Mouse (Mus musculus): Measurements from ENCODE around the gene Sgk1.

The Sgk1 gene

DNA sequence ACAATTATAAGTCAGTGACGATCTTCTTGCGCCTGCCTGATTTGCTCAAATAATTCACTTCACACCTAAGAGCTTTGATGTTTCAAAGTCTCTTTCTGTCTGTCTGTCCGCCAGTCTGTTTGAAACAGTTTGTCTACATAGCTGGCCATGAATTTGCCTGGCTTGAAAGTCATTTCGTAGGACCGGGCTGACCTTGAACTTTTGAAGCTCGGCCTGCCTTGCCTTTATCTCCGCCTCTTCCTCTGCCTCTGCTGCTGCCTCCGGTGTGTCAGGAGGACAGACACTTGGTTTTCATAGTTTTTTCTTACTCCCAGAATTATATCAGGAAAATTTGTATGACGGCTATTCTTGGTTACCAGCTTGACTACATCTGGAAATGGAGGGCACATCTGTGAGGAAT, 96.4 kb downstream of the Sgk1 start:
- DNase-seq = no peak

DNA sequence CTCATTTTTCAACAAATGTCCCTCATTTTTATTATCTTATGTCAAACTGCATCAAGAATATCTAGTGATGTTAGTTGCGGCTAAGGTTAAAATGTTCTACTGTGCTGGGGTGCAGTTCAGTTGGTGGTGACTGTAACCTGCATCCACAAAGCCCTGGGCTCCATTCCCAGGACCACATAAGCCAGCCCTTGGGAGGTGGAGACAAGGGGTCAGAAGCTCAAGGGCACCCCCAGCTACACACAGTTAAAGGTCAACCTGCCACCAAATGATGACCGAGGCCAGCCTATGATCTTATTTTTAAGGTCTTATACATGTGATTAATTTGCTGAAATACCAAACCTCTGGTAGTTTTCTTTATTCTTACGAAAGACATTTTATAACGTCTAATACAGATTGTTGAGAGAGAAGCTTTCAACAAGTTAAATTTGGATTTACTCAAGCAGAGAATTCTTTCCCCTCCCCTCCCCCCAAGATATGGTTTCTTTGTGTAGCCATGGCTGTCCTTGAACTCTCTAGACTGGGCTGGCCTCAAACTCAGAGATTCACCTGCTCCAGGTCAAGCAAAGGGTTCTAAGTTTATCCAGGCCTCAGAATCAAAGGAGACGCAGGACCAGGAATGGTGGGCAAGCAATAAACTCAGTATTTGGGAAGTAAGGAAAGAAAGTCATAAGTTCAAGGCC, 97.4 kb downstream of the Sgk1 start:
- no peak for DNase-seq

DNA sequence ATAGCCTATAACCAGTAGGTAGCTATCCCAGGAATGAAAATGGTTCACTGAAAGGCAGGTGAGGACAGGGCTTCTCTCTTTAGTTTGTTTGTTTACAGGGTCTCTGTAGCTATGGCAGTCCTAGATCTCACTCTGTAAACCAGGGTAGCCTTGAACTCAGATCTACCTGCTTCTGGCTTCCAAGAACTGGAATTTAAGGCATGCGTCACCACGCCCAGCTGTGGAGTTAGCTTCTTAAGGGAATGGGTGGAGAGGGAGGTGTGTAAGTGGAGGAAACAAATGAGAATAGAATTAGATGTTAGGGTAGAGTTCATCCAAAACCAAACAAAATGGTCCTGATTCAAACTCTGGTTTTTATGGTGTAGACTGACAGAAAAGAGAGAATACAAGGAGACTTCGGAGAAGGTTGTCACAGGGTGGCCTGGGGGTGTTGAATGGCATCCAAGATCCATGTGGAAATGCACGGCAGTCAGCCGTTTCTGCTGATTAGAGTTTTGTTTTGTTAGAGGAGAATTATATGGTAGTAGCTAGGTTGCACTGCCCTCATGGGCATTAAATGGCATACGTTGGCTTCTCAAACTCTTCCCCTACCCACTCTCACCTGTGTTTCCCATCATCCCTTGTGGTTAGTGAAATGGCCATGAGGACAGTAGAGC, 98.9 kb downstream of the Sgk1 start:
- DNase-seq = no peak

DNA sequence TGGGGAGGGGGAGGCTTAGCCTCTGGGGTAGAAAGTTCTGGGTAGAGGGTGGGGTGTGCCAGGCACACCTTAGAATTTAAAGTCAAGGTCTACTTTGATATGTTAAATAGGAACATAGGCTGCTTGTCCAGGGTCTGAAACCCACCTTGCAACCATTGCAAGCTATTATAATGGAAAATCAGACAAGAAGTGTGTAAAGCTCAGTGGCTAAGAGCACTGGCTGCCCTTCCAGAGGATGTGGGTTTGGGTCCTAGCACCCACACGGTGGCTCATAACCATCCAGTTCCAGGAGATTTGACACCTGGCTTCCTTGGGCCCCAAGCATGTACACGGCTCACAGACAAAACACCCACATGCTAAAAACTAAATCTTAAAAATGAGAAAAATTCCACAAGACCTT, 100.3 kb downstream of the Sgk1 start:
- no peak for DNase-seq

DNA sequence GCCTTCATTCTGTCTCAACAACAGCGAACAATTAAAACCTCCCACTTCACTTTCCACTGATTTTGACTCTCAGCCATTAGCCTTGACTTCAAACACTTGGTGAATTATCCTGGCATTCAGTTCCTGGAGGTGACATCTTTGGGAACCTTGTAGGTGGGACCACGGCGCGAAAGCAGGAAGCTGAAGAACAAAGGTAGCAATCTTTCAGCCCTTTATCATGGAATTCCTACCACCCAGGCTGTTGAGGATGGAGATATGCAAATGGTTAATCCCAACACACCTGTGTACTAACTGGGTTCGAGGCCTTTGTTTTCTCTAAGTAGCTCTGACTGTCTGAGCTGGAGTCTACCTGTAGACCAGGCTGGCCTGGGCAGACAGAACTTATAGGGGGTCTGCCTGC, 106.5 kb downstream of the Sgk1 start:
- no peak for DNase-seq

DNA sequence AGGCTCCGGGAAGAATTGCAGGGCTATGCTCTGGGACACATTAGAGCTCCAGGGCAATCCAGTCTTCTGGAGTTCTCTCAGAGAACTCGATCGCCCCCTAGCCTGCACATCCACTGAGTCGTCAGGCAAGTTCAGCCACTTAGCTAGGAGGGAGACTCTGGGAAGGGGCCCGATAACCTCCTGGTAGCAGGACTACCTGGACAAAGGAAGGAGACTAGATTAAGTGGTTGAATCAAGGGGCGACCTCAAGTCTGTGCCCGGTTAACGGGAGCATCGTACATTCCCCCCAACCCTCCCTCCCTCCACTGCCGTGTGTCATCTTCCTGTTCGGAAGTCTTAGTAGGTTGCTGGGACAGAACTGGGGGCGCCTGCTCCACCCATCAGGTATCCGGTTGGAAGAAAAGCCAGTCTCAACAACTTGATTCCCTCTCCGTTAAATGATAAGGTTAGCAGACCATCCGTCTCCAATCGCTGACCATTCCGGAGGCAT, 109.4 kb downstream of the Sgk1 start:
- peak; percentile 60 to 84 for DNase-seq

DNA sequence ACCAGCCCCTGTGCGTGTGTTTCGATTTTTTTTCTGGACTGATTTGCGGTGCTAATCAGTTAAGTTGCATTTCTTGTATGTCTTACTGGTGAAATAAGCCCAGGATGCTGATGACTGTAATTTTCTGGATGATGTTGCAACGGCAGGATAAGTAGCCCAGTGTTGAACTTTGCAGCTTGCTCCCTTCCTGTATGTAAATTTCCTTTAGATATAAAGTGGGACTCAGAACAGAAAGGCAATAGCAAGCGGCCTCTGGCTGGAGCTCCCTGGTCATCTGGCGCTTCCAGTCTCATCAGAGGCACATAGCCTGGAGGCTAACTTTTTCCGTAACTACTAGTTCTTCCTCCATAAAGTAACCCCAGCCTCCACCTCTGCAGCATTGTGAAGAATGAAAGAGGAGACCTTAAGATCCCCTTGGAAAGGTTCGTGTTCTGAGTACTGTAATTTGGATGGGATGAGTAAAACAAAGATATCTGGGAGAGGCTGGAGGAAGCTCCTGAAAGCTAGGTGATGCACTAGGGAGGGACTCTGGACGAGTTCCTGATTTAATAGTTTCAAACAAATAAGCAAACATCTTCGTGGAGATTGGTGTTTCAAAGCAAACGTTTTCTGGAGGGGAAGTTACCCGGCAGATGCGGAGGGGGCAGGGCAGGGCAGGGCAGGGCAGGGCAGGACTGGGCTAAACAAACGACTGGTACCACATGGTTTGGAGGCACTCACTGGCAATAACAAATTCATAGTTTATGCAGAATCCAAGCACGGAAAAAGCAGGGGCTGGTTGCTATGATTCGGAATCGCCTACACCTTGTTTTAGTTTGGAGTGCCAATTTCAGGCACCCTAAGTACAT, 110.2 kb downstream of the Sgk1 start:
- peak; percentile 57 to 66 for DNase-seq

DNA sequence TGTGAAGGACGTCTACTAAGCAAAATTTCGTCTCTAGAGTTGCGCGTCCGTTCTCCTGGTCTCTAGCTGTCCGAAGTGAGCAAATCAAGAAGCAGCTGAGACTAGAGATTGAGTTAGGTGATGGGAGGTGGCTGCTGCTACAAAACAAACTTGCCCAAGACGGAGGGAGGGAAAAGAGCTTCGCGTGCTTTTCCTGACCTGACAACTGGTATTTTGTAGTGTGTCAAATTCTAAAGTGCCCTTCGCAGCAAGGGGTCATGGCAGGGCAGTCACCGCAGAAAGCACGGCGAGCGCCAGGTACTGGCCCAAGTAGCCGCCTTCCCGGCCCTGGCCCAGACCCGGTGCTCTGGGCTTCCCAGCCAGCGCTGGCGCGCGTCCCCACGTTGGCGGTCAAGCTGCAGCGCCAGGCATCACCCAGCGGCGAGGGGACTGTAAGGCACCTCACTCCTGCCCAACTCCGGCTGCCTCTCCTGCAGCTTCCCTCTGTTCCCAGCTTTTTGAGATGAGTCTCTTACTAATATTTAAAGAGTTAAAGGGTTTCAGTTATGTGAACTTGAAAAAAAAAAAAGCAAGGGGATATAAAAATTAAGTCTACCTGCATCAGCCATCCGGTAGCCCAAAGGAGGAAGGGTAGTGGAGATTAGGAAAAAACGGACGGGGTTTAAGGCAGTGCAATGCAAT, 111.0 kb downstream of the Sgk1 start:
- peak; percentile 61 to 73 for DNase-seq

DNA sequence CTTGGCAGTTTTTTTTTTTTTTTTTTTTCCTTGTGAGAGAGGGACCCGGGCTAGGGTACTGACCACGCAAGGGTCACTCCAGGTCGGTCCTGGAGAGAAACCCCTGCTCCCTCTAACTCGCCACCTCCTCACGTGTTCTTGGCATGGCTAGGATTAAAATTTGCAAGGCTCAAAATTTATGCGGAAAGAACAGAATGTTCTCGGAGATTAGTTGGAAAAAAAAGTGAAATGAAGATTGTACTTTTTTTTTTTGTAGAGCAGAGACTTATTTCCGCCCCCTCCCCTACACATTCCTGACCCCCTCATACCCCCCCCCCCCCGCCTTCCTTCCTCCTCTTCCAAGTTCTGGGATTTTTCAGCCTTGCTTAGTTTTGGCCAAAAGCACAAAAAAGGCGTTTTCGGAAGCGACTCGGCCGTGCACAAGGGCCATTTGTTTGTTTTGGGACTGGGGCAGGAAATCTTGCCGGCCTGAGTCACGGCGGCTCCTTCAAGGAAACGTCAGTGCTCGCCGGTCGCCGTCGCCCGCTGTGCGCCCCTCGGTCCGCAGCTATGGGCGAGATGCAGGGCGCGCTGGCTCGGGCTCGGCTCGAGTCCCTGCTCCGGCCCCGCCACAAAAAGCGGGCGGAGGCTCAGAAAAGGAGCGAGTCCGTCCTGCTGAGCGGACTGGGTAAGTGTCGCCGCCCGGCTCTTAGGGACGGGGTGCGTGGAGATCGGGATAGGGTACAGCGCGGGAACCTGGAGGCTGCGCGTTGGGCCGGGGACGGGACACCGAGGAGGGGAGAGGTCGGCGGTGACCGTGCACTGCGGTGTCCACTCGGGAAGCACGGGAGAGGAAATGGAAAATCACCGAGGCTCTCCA, 111.8 kb downstream of the Sgk1 start:
- peak in 1 of 2 experiments; percentile 67 for DNase-seq

DNA sequence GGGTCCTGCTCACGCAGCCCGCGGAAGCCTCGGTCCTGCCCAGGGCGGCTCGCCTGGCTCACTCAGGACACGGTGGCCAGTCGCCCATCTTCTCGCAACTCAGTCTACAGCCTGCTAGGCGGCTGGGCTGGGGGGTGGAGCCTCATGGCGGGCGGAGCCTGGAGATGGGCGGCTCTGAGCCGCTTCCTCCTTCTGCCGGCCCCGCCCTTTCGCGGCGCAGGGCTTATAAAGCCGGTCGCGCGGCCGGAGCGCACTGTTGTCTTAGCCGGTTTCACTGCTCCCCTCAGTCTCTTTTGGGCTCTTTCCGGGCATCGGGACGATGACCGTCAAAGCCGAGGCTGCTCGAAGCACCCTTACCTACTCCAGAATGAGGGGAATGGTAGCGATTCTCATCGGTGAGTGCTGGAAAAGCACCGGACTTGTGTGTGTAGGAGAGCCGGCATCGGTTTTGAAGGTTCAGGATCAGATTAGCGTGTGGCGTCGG, 112.5 kb downstream of the Sgk1 start:
- DNase-seq = peak; percentile 95 to 98

DNA sequence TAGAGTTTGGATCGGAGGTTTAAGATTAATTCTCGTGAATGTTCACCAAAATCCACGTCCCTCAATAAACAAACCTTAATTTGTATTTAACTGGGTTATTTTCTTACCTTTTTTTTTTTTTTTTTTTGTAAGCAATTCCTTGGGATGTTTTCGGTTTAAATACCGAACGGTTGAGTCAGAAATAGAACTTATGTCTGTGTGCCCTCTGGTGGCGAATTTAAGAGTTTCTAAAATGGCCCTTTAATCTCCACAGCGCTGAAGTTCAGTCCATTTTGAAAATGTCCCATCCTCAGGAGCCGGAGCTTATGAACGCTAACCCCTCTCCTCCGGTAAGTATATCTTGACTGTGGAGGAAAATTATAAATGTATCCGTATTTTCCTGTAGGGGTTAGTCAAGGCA, 113.2 kb downstream of the Sgk1 start:
- DNase-seq = peak in 1 of 2 experiments; percentile 47

DNA sequence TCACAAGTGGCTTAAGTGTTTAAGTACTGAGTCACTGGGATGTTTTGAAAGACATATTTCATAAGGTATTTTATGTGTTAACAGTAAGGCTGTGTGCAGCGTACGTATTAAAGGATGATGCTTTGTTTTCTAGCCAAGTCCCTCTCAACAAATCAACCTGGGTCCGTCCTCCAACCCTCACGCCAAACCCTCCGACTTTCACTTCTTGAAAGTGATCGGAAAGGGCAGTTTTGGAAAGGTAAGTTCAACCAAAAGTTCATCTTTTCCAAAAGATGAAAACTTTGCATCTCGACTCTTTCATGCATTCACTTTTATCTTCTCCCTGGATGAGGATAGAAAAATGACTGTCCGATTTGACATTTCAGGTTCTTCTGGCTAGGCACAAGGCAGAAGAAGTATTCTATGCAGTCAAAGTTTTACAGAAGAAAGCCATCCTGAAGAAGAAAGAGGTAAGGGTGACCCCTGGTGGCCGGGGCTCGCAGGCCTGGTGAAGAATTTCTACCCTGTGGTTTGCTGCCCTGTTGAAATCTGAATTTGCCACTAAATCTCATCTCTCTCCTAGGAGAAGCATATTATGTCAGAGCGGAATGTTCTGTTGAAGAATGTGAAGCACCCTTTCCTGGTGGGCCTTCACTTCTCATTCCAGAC, 113.8 kb downstream of the Sgk1 start:
- DNase-seq = peak; percentile 61 to 85

DNA sequence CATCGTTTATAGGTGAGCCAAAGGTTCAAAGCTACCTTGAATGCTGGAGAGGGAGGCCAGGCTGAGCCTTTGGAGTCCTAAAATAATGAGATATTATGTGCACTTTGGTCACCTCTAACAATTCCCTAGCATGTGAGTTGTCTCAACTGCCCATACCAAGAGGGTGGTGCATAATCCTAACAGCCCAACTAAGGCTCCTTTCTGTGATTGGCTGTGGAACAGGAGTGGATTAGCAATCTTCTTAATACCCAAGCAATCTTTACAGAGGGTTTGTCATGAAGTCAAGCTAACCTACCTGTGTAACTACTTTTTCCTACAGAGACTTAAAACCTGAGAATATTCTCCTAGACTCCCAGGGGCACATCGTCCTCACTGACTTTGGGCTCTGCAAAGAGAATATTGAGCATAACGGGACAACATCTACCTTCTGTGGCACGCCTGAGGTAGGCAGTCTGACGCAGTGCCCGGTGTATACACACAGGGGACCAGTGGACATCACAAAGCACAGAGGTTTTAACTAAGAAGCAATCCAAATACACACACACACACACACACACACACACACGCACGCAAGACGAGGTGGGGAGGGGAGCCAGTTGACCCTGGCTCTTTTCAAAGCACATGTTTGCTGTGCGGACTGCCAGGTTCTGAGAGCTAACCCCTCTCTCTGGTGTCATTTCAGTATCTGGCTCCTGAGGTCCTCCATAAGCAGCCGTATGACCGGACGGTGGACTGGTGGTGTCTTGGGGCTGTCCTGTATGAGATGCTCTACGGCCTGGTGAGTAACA, 114.9 kb downstream of the Sgk1 start:
- no peak for DNase-seq

DNA sequence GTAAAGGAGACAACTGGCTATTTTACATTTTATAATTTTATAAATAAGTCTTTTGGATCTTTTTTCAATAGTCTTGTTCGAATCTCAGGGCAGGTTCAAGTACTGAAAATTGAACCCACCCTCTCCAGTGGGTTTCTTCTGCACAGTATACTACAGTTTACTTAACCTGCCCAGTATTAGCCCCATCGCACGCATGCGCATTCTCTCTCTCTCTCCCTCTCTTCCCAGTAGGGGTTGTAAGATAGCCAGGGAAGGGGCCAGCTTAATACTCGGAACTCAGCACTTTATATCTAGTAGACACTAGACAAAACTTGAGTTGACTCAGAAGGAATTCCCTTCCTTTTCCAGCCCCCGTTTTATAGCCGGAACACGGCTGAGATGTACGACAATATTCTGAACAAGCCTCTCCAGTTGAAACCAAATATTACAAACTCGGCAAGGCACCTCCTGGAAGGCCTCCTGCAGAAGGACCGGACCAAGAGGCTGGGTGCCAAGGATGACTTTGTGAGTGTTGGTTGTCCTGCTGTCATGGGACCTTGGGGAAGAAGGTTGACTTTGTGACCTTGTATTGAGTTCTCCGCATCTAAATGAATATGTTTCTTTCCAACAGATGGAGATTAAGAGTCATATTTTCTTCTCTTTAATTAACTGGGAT, 115.7 kb downstream of the Sgk1 start:
- no peak for DNase-seq

DNA sequence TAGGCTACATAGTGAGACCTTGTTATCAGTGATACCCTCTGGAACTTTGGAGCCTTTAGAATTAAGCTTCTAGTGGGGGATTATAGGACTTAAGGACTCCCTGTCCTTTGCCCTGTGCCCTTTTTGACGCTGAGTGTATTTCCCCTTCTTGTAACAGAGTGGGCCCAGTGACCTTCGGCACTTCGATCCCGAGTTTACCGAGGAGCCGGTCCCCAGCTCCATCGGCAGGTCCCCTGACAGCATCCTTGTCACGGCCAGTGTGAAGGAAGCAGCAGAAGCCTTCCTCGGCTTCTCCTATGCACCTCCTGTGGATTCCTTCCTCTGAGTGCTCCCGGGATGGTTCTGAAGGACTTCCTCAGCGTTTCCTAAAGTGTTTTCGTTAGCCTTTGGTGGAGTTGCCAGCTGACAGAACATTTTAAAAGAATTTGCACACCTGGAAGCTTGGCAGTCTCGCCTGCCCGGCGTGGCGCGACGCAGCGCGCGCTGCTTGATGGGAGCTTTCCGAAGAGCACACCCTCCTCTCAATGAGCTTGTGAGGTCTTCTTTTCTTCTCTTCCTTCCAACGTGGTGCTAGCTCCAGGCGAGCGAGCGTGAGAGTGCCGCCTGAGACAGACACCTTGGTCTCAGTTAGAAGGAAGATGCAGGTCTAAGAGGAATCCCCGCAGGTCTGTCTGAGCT, 116.7 kb downstream of the Sgk1 start:
- no peak for DNase-seq

DNA sequence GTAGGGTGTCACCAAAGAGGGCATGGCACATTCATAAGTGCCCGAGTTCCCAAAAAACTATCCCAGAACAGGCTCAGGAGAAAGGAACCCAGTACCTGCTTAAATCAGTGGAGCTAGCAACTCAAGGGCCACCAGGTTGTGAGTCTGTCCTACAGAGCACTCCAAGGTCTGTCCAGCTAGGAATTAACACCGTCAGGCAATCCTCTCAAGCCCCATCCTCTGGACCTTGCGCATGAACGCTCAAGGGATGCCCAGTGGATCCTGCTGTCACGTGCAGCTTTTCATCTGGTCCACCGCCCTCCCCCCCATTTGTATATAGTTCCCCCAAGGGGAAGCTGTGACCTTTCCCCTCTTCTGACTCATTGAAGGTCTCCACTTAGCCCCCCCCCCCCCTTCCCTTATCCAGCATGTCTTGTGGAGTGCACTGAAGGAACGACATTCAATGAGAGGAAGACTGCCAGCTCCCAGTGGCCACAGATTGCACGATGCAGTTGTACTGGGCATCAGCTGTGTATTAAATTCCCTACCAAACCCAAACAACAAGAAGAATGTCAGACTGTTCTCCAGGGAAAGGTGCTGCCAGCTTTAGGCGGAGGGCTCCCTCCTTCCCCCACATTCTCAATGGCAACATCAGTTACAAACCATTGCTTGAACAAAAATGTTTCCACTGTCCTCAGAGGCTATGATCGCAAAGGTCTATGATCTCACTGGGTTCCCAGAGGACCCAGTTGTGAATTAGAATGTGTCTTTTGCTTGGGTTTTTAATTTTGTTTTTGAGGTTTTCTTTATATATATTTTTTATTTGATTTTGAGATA, 118.7 kb downstream of the Sgk1 start:
- no peak for DNase-seq

DNA sequence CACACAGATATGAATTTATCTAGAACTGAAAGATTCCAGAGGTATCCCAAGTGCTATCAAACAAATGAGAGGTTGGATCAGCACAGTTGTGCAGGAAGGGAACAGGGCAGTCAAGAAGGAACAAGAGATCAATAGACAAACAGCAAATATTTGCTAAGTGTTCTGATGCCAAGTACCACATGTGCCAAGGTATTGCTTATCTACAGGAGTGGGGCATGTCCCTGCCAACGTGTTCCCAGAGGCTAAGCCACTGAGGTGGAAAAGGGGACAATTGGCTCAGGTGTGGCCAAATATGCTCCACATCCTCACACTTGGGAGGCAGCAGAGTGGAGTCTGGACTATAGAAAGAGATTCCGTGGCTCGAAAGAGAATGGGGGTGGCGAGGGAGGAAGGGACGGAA, 119.6 kb downstream of the Sgk1 start:
- DNase-seq = no peak

DNA sequence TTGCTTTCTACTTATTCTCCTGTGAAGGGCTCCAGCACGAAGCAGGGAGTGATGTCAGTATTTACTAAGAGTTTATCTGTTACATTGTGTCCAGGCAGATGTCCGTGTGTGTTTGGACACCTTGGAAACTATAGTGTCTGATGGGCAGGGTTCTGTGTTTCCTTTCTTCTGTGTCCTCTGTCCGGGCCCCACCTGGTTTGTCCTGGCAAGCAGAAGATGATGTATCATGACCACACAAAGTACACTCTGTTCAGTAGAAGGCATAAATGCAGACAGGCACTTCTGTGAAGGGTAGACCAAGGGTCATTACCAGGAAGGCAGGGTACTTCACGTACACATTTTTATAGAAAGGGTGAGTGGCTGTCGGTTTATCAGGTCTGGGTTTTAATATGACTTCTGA, 122.8 kb downstream of the Sgk1 start:
- no peak for DNase-seq

Measured in spleen, adult 18-20 months (tissue).